ENCODE assay signal across 7 mouse cellular contexts in the genomic region with DNA sequence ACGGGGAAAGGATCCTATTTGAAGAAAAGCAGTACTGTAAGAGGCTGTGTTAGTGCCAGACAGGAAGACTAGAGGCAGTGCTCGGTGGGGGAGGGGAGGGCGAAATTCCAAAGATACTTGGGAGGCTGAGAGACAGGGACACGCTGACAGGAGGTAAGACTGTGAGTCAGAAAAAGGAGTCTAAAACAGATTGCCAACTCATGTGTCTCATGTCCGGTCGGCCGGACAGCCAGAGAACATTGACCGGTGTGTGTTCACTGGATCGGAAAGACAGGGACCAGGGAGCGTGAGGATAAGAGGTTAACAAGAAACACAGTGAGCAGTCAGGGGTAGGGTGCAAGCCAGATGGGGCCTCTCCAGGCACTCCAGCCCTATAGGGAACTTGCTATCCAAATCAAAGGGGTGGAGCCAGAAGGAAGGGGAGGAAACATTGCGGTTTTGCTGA. TPM values are rescaled to one million over a fixed set of nuclear protein-coding genes. Genes with fewer than 3 reads are reported as not detected.
DNase-seq lines count a peak whose midpoint lies in the region; ATAC-seq and TF ChIP-seq lines count a peak whose summit lies in the region.

No protein-coding gene starts in this region.

- intact Hi-C loops in heart, postnatal 14 days (cut with DNase I), result loop anchor here (5.0 kb wide), 1 partner anchor 63 kb away; no protein-coding TSS in a partner anchor

- no peak overlapping the region for H3K9ac ChIP-seq in forebrain, embryonic 11.5 days (ENCODE audit: low read length)
- H3K9ac ChIP-seq in stomach, postnatal 0 days (ENCODE audit: low read length), result no peak overlapping the region

- H3K36me3 ChIP-seq in forebrain, embryonic 11.5 days (ENCODE audit: control insufficient read depth, insufficient read depth, low read length), result no peaks in the 10 kb centered on the region
- H3K36me3 ChIP-seq in stomach, postnatal 0 days (ENCODE audit: control insufficient read depth, insufficient read depth, low read length), result no peaks in the 10 kb centered on the region

- WGBS in forebrain, embryonic 11.5 days, result 25% methylated on average over 11 of the region's 11 CpGs
- WGBS in stomach, postnatal 0 days, result 15% methylated on average over 11 of the region's 11 CpGs

- no peak overlapping the region for H3K4me3 ChIP-seq in forebrain, embryonic 11.5 days (ENCODE audit: low read depth, low read length)
- 0 out of 2 replicates have a peak overlapping the region, but pooled peaks have one; percentile 2 for H3K4me3 ChIP-seq in stomach, postnatal 0 days (ENCODE audit: low read depth, low read length)

- no peak for TF ChIP-seq EP300 in stomach, postnatal 0 days (optimal IDR thresholded peaks at IDR 0.05)

- TF ChIP-seq CTCF in stomach, postnatal 0 days (IDR thresholded peaks at IDR 0.05; ENCODE audit: low read depth), result no peak

- no peaks in the 10 kb centered on the region for H3K9me3 ChIP-seq in forebrain, embryonic 11.5 days (ENCODE audit: control insufficient read depth, low read length)
- H3K9me3 ChIP-seq in stomach, postnatal 0 days (ENCODE audit: control insufficient read depth, low read length), result no peaks in the 10 kb centered on the region

- no peaks in the 10 kb centered on the region for H3K4me1 ChIP-seq in forebrain, embryonic 11.5 days (replicated peaks; ENCODE audit: control insufficient read depth, insufficient read depth, low read length)
- no peaks in the 10 kb centered on the region for H3K4me1 ChIP-seq in stomach, postnatal 0 days (replicated peaks; ENCODE audit: control insufficient read depth, insufficient read depth)

- DNase-seq in 416B (ENCODE audit: low read depth) (peak; percentile 97), ZHBTc4 (ENCODE audit: low read depth, low spot score) (peak; percentile 85)
- peak; percentile 68 for DNase-seq in forebrain, embryonic 11.5 days (ENCODE audit: low spot score)
- DNase-seq in heart, postnatal 14 days, result peak; percentile 59 to 80
- peak; percentile 86 to 91 for DNase-seq in kidney, postnatal 4 days
- peak; percentile 24 for DNase-seq in stomach, postnatal 0 days (ENCODE audit: low spot score)

- H3K27me3 ChIP-seq in forebrain, embryonic 11.5 days (ENCODE audit: control insufficient read depth, insufficient read depth, low read length), result no peaks in the 10 kb centered on the region
- H3K27me3 ChIP-seq in stomach, postnatal 0 days (ENCODE audit: control insufficient read depth, insufficient read depth, low read length), result no peaks in the 10 kb centered on the region

- 0 out of 2 replicates have a peak overlapping the region, but pooled peaks have one; percentile 19 for H3K4me2 ChIP-seq in forebrain, embryonic 11.5 days (ENCODE audit: low read depth, low read length, severe bottlenecking)
- peak overlapping the region; percentile 40; the same call in 1 of the 2 replicates for H3K4me2 ChIP-seq in stomach, postnatal 0 days (replicated peaks; ENCODE audit: low read depth)

- no peak overlapping the region for H3K27ac ChIP-seq in forebrain, embryonic 11.5 days (ENCODE audit: low read depth, low read length)
- H3K27ac ChIP-seq in stomach, postnatal 0 days (replicated peaks), result no peak overlapping the region

- 0 out of 2 replicates have a peak, but pooled peaks have one; percentile 61 for ATAC-seq in forebrain, embryonic 11.5 days (replicated peaks; ENCODE audit: low FRiP score)
- peak; percentile 71 for ATAC-seq in megakaryocyte progenitor cell, adult 5-6 weeks (replicated peaks; ENCODE audit: poor library complexity)
- ATAC-seq in stomach, postnatal 0 days (ENCODE audit: low FRiP score, low TSS enrichment), result peak; percentile 76; the same call in 1 of the 2 replicates

RNA-seq across cellular contexts. Expression of a gene that starts 42.3 kb away (rescaled TPM):
- 2.9 and 4.0 TPM in 2 replicates for polyA plus RNA-seq in forebrain, embryonic 11.5 days (2014; fragmentation: Nextera tagmentation; extraction: Ambion mirVana)
- total RNA-seq in heart, postnatal 14 days (2021), result 10 to 100 TPM; 34.6 to 36.2 TPM
- 30.8 and 42.1 TPM in 2 replicates for total RNA-seq in megakaryocyte progenitor cell, adult 5-6 weeks (2015)
- 7.2 and 15.9 TPM in 2 replicates for total RNA-seq in megakaryocyte progenitor cell, adult 5-6 weeks (2017)
- 5.5 and 7.8 TPM in 2 replicates for polyA plus RNA-seq in stomach, postnatal 0 days (2015; fragmentation: Nextera tagmentation; extraction: Ambion mirVana)

Comparison
In these comparisons a context has a peak if more than half of its experiments do, and no peak if none do; other contexts are left out.
1. DNase-seq: peak in every context shown above with its lines; median percentile 97 in 416B; 88 in kidney, postnatal 4 days; 85 in ZHBTc4; 70 in heart, postnatal 14 days; 68 in forebrain, embryonic 11.5 days; 24 in stomach, postnatal 0 days.